Mouse (Mus musculus) hindbrain, postnatal 0 days (tissue): ENCODE data around the gene Fkbp15. TPM values are rescaled to one million over a fixed set of nuclear protein-coding genes. Genes with fewer than 3 reads are reported as not detected.
A peak's percentile ranks its signal among the peaks of the same experiment; 100 is the strongest.

ENCODE experiments used
- ATAC-seq: fragments of 200-750 bp; cut with Nextera tagmentation; 2 replicates; pipeline ENCODE4 v1.8.0; 2017; ENCODE audit warnings: mild to moderate bottlenecking, moderate TSS enrichment, moderate library complexity
- DNase-seq: peaks from one replicate; pipeline ENCODE4 v3.0.0-alpha.2; 2015; ENCODE audit warnings: low spot score
- H3K27ac ChIP-seq: fragments of 300-500 bp; sonication (generic); 2 replicates; pipeline ENCODE4 v1.5.1; 2014; ENCODE audit warnings: mild to moderate bottlenecking
- H3K27me3 ChIP-seq: fragments of 300-500 bp; sonication (generic); 2 replicates; pipeline ENCODE4 v1.6.1; 2014; ENCODE audit warnings: low read length, mixed read lengths; ENCODE audit not compliant: insufficient read depth
- H3K36me3 ChIP-seq: fragments of 300-500 bp; sonication (generic); 2 replicates; pipeline ENCODE4 v1.6.1; 2014; ENCODE audit warnings: low read length, mixed read lengths; ENCODE audit not compliant: insufficient read depth
- H3K4me1 ChIP-seq: fragments of 300-500 bp; sonication (generic); 2 replicates; pipeline ENCODE4 v1.6.1; 2014; ENCODE audit warnings: antibody characterized with exemption, low read length, mixed read lengths; ENCODE audit not compliant: insufficient read depth
- H3K4me2 ChIP-seq: fragments of 300-500 bp; sonication (generic); 2 replicates; pipeline ENCODE4 v1.6.1; 2014; ENCODE audit warnings: low read depth, mild to moderate bottlenecking, low read length, moderate library complexity, mixed read lengths
- H3K4me3 ChIP-seq: fragments of 300-500 bp; sonication (generic); 2 replicates; pipeline ENCODE4 v1.5.1; 2014; ENCODE audit warnings: low read length
- H3K9ac ChIP-seq: fragments of 300-500 bp; sonication (generic); replicated peaks from 2 replicates; pipeline ENCODE4 v1.6.1; 2014; ENCODE audit warnings: mild to moderate bottlenecking, low read length, moderate library complexity, mixed read lengths
- H3K9me3 ChIP-seq: fragments of 300-500 bp; sonication (generic); 2 replicates; pipeline ENCODE4 v1.6.1; 2016; ENCODE audit warnings: low read length, mixed read lengths
- CTCF ChIP-seq: IDR thresholded peaks from 2 replicates; pipeline ENCODE4 v1.5.1; 2016; ENCODE audit warnings: antibody characterized with exemption, control low read depth, low read depth
- WGBS: fragments of 180-500 bp; shearing (Covaris S2); extraction: QIAGEN DNeasy Blood & Tissue Kit; methylation state at CpG from one replicate; pipeline ENCODE4 v1.1.7; 2014; 5-methylcytosine and 5-hydroxymethylcytosine counted together
- polyA plus RNA-seq: library from polyadenylated mRNA; unstranded; fragments of >200 nt; fragmentation: Nextera tagmentation; extraction: Ambion mirVana; gene quantifications from 2 replicates; pipeline ENCODE4 v1.2.1, GENCODE M21; 2015
- total RNA-seq: library from RNA; depleted of rRNA; stranded (reverse); fragments of >200 nt; gene quantifications from 2 replicates; pipeline ENCODE4 v1.2.3, GENCODE M21; 2014

The Fkbp15 gene
- total and polyA plus RNA-seq, 2 experiments from 2014 or later = 22.6 to 38.3 TPM

DNA sequence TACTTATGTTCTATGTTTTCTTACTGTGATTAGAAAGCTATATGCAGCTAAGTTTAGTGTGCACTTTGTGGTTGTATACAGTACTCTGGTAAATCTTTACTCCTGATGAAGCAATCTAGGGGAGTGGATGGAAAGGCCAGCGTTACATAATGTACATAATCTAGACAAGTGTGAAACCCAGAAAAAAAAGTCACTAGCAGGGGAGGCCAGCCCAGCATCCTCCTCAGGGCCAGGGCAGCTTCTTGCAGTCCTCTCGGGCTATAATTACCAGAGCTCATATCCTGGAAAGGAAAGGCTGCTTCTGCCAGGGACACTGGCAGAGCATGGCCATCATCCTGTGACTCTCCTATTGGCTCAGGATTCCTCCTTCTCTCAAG lies 12.0 kb downstream of the Fkbp15 start:
- 66% methylated on average over 2 of the region's 2 CpGs for WGBS
- no peaks in the 10 kb centered on the region for H3K9me3 ChIP-seq
- no peak for DNase-seq
- H3K4me3 ChIP-seq = no peak overlapping the region
- no peak for TF ChIP-seq CTCF
- no peak for ATAC-seq
- H3K4me1 ChIP-seq = no peaks in the 10 kb centered on the region
- peak overlapping the region; percentile 32; the same call in 1 of the 2 replicates for H3K27ac ChIP-seq
- no peaks in the 10 kb centered on the region for H3K27me3 ChIP-seq
- no peak overlapping the region for H3K4me2 ChIP-seq
- peaks cover 25% of the 10 kb centered on the region for H3K36me3 ChIP-seq
- no peak overlapping the region for H3K9ac ChIP-seq

DNA sequence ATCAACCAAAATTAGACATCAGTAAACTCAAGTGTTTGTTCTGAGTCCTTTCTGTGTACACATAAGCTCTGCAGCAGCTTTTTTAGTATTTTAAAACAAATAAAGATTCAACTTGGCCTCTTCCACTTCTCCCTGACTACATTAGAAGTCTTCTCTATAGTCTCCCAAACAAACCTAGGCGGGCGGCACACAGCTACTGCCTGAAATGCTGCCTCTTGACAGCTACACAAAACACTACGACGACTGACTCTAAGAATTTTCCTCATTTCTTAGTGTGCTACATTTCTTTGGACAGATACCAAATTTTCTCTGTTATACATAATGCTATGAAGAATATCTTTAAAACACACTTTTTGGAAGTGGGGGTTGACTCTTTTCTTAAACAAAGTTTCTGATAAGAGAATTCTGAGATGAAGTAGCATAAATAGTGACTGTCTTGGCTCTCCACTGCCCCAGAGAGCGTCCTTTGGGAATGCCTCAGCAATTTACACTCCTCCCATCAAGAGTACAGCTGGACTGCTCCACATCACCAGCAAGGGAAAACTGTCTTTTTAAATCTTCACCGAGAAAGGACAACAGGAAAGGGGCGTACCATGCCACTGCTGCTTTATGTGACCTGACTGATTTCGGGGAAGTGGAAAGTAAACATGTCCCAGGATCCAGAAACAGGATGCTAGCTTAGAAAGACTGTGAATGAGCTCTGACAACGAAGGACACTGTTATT lies 12.6 kb downstream of the Fkbp15 start:
- H3K9ac ChIP-seq = no peak overlapping the region
- H3K27ac ChIP-seq = no peak overlapping the region
- ATAC-seq (no peak), DNase-seq (no peak)
- no peaks in the 10 kb centered on the region for H3K27me3 ChIP-seq
- no peak for TF ChIP-seq CTCF
- no peak overlapping the region for H3K4me3 ChIP-seq
- no peaks in the 10 kb centered on the region for H3K4me1 ChIP-seq
- H3K36me3 ChIP-seq = peaks cover 25% of the 10 kb centered on the region
- no peaks in the 10 kb centered on the region for H3K9me3 ChIP-seq
- 71% methylated on average over 9 of the region's 9 CpGs for WGBS
- no peak overlapping the region for H3K4me2 ChIP-seq

- no peak for ATAC-seq
- peaks cover 13% of the 10 kb centered on the region for H3K36me3 ChIP-seq
- TF ChIP-seq CTCF = no peak
- H3K4me2 ChIP-seq = no peak overlapping the region
- no peaks in the 10 kb centered on the region for H3K4me1 ChIP-seq
- no peaks in the 10 kb centered on the region for H3K27me3 ChIP-seq
- WGBS = 89% methylated on average over 4 of the region's 4 CpGs
- H3K27ac ChIP-seq = no peak overlapping the region
- no peak overlapping the region for H3K4me3 ChIP-seq
- H3K9me3 ChIP-seq = no peaks in the 10 kb centered on the region
- no peak overlapping the region for H3K9ac ChIP-seq
- DNase-seq = no peak
Measured at GRCm38 (mm10) chr4:62345827-62346226, 14.5 kb downstream of the Fkbp15 start.

GRCm38 (mm10) chr4:62344000-62344399 lies 16.3 kb downstream of the Fkbp15 start:
- no peak overlapping the region for H3K4me2 ChIP-seq
- WGBS = 94% methylated on average over 1 of the region's 1 CpGs
- DNase-seq = no peak
- H3K9ac ChIP-seq = no peak overlapping the region
- no peak for ATAC-seq
- no peak overlapping the region for H3K27ac ChIP-seq
- H3K4me3 ChIP-seq = no peak overlapping the region
- peaks cover 20% of the 10 kb centered on the region for H3K36me3 ChIP-seq
- TF ChIP-seq CTCF = peak; percentile 27
- no peaks in the 10 kb centered on the region for H3K9me3 ChIP-seq
- H3K27me3 ChIP-seq = no peaks in the 10 kb centered on the region
- no peaks in the 10 kb centered on the region for H3K4me1 ChIP-seq

- no peak overlapping the region for H3K27ac ChIP-seq
- no peaks in the 10 kb centered on the region for H3K9me3 ChIP-seq
- no peak for DNase-seq
- no peak for TF ChIP-seq CTCF
- H3K4me3 ChIP-seq = no peak overlapping the region
- H3K9ac ChIP-seq = no peak overlapping the region
- H3K27me3 ChIP-seq = no peaks in the 10 kb centered on the region
- 90% methylated on average over 5 of the region's 5 CpGs for WGBS
- H3K4me1 ChIP-seq = no peaks in the 10 kb centered on the region
- H3K4me2 ChIP-seq = no peak overlapping the region
- no peak for ATAC-seq
- H3K36me3 ChIP-seq = peaks cover 31% of the 10 kb centered on the region
Measured at GRCm38 (mm10) chr4:62338536-62338935, 21.8 kb downstream of the Fkbp15 start.

- Histone ChIP-seq H3K4me3 (no peak overlapping the region), H3K36me3 (peaks cover 32% of the 10 kb centered on the region), H3K27me3 (no peaks in the 10 kb centered on the region), H3K4me1 (no peaks in the 10 kb centered on the region), H3K27ac (no peak overlapping the region), H3K4me2 (no peak overlapping the region), H3K9me3 (no peaks in the 10 kb centered on the region), H3K9ac (no peak overlapping the region)
- ATAC-seq = no peak
- peak; percentile 31 for TF ChIP-seq CTCF
- DNase-seq = peak; percentile 22
- 68% methylated on average over 5 of the region's 5 CpGs for WGBS
Measured at GRCm38 (mm10) chr4:62331977-62332376, 28.4 kb downstream of the Fkbp15 start.

- ATAC-seq = no peak
- 87% methylated on average over 6 of the region's 6 CpGs for WGBS
- H3K4me3 ChIP-seq = no peak overlapping the region
- no peak overlapping the region for H3K4me2 ChIP-seq
- peaks cover 37% of the 10 kb centered on the region for H3K36me3 ChIP-seq
- no peaks in the 10 kb centered on the region for H3K4me1 ChIP-seq
- DNase-seq = no peak
- no peak for TF ChIP-seq CTCF
- H3K9me3 ChIP-seq = no peaks in the 10 kb centered on the region
- H3K27me3 ChIP-seq = no peaks in the 10 kb centered on the region
- no peak overlapping the region for H3K27ac ChIP-seq
- H3K9ac ChIP-seq = no peak overlapping the region
Measured at GRCm38 (mm10) chr4:62328941-62329660, 31.2 kb downstream of the Fkbp15 start.
